Mouse (Mus musculus): Measurements from ENCODE around the gene Slc22a23. TPM values are rescaled to one million over a fixed set of nuclear protein-coding genes. Genes with fewer than 3 reads are reported as not detected.

Gene Slc22a23
- polyA plus RNA-seq, 1 experiment from 2014 or later: 11.6 TPM

DNA sequence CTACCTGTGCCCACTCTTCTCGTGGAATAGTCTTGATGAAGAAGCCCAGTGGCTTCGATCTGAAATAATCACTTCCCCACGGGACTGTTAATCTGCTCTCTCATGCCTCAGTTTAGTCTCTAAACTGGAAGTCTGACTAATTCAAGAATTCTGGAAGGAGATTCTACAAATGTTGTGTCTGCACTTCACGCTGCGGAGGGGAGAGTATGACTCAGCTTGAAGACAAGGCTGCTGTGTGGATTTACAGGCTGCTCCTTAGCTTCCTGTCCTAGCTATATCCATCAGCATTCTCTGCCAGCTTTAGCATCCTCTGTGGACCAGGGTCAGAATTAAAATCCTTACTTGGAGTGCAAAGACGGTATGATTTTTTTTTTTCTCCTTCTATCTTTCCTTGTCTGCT is 112.0 kb downstream of the Slc22a23 start:
- 78% methylated on average over 6 of the region's 6 CpGs for WGBS
- Histone ChIP-seq H3K9ac (ENCODE audit: low read depth, low read length) (no peak overlapping the region), H3K4me2 (no peak overlapping the region), H3K27ac (ENCODE audit: low read depth, low read length) (no peak overlapping the region), H3K4me3 (ENCODE audit: low read depth, low read length) (no peak overlapping the region), H3K4me1 (replicated peaks; ENCODE audit: control insufficient read depth, insufficient read depth, low read length) (peaks cover 10% of the 10 kb centered on the region), H3K9me3 (ENCODE audit: control insufficient read depth, low read length) (no peaks in the 10 kb centered on the region), H3K36me3 (ENCODE audit: control insufficient read depth, insufficient read depth, low read length) (no peaks in the 10 kb centered on the region), H3K27me3 (replicated peaks; ENCODE audit: control insufficient read depth, insufficient read depth, low read length) (no peaks in the 10 kb centered on the region)
- ATAC-seq (replicated peaks; ENCODE audit: low FRiP score) (no peak), DNase-seq (ENCODE audit: low spot score) (no peak)

DNA sequence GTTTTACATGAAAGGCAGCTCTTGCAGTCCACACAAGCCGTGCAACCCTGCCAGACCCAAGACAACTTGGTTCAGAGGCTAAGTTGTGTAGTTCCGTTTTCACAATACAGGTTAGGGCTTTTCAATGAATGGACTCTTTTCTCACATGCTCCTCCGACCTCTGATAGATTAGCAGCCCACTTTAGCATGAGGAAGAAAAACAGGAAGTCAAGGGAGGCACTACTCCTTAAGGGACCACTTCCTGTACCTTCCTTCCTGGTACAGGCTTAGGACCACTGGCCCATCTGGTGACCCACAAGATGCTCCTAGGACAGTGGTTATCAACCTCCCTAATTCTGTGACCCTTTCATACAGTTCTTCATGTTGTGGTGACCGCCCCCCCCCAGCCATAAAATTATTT is 116.1 kb downstream of the Slc22a23 start:
- DNase-seq (ENCODE audit: low spot score) (no peak), ATAC-seq (replicated peaks; ENCODE audit: low FRiP score) (peak; percentile 19; the same call in 1 of the 2 replicates)
- no peak overlapping the region for H3K4me2 ChIP-seq
- no peaks in the 10 kb centered on the region for H3K36me3 ChIP-seq (ENCODE audit: control insufficient read depth, insufficient read depth, low read length)
- H3K4me1 ChIP-seq (replicated peaks; ENCODE audit: control insufficient read depth, insufficient read depth, low read length): peaks cover 13% of the 10 kb centered on the region
- H3K9me3 ChIP-seq (ENCODE audit: control insufficient read depth, low read length): no peaks in the 10 kb centered on the region
- H3K27me3 ChIP-seq (replicated peaks; ENCODE audit: control insufficient read depth, insufficient read depth, low read length): no peaks in the 10 kb centered on the region
- H3K27ac ChIP-seq (ENCODE audit: low read depth, low read length): no peak overlapping the region
- no peak overlapping the region for H3K4me3 ChIP-seq (ENCODE audit: low read depth, low read length)
- 53% methylated on average over 4 of the region's 4 CpGs for WGBS
- no peak overlapping the region for H3K9ac ChIP-seq (ENCODE audit: low read depth, low read length)

DNA sequence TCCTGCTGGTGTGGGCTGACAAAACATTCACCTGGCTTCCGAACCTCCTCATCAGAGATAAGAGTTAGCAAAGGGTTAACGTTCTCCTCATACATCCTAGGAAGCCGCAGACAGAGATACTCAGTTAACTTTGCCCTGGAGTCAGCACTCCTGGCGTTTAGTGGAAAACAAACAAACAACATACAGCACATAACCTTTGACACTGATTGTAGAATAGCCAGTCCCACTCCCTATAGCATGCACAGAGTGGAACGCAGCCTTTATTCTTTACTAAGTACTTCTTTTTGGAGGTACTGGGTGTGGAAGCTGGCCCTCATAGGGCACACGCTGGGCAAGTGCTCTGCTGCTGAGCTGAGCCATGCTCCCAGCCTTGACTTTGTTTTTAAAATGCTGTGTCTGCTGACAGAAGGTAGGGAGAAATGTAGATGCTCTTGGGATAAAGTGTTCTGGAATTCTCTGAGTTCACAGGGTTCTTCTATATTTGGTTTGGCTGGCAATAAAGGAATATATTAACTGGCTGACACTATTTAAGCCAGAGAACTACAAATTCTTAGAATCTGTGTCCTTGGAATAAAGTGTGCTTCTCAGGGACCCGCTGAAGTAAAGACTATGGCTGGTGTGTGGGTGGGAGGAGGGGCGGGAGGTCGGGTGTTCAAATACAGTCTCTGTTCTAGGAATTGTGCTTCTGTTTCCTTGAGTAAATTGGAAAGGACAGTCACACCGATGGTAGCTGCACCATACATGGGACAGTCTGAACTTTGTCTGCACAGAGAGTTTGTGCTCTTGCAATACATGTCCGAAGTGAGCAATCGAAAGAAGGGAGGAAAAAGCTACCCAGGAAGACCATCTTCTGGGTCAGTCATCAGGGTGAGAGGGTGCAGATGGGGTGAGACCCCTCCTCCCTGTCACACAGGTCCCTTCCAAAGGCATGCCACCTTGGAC is 117.0 kb downstream of the Slc22a23 start:
- H3K4me1 ChIP-seq (replicated peaks; ENCODE audit: control insufficient read depth, insufficient read depth, low read length): peaks cover 13% of the 10 kb centered on the region
- ATAC-seq (replicated peaks; ENCODE audit: low FRiP score) (0 out of 2 replicates have a peak, but pooled peaks have one; percentile 35), DNase-seq (ENCODE audit: low spot score) (no peak)
- H3K4me3 ChIP-seq (ENCODE audit: low read depth, low read length): no peak overlapping the region
- no peak overlapping the region; the same call in 1 of the 2 replicates for H3K9ac ChIP-seq (ENCODE audit: low read depth, low read length)
- 0 out of 2 replicates have a peak overlapping the region, but pooled peaks have one; percentile 19 for H3K27ac ChIP-seq (ENCODE audit: low read depth, low read length)
- H3K9me3 ChIP-seq (ENCODE audit: control insufficient read depth, low read length): no peaks in the 10 kb centered on the region
- peak overlapping the region; percentile 19 for H3K4me2 ChIP-seq
- H3K36me3 ChIP-seq (ENCODE audit: control insufficient read depth, insufficient read depth, low read length): no peaks in the 10 kb centered on the region
- WGBS: 43% methylated on average over 12 of the region's 12 CpGs
- no peaks in the 10 kb centered on the region for H3K27me3 ChIP-seq (replicated peaks; ENCODE audit: control insufficient read depth, insufficient read depth, low read length)

DNA sequence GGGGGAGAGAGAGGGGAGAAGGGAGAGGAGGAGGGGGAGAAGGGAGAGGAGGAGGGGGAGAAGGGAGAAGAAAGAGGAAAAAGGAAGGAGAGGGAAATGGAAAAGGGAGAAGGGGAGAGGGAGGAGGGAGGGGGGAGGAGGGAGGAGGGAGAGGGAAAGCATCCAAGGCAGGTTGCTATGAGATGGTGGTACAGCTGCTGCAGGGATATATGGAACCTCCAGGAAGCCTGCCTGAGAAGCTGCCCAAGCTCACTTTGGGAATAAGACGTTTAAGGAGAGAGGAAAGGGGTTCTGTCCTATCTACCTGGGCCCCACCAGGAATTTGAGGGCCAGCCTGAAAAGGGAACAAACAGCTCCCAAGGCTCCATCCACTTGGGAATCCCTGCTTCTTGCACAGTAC is 118.0 kb downstream of the Slc22a23 start:
- Histone ChIP-seq H3K9me3 (ENCODE audit: control insufficient read depth, low read length) (no peaks in the 10 kb centered on the region), H3K27ac (ENCODE audit: low read depth, low read length) (no peak overlapping the region), H3K4me2 (no peak overlapping the region), H3K4me3 (ENCODE audit: low read depth, low read length) (no peak overlapping the region), H3K4me1 (replicated peaks; ENCODE audit: control insufficient read depth, insufficient read depth, low read length) (peaks cover 13% of the 10 kb centered on the region), H3K36me3 (ENCODE audit: control insufficient read depth, insufficient read depth, low read length) (no peaks in the 10 kb centered on the region), H3K9ac (ENCODE audit: low read depth, low read length) (no peak overlapping the region), H3K27me3 (replicated peaks; ENCODE audit: control insufficient read depth, insufficient read depth, low read length) (no peaks in the 10 kb centered on the region)
- DNase-seq (ENCODE audit: low spot score): no peak
- WGBS: 27% methylated on average over 1 of the region's 1 CpGs
- ATAC-seq (replicated peaks; ENCODE audit: low FRiP score): no peak

DNA sequence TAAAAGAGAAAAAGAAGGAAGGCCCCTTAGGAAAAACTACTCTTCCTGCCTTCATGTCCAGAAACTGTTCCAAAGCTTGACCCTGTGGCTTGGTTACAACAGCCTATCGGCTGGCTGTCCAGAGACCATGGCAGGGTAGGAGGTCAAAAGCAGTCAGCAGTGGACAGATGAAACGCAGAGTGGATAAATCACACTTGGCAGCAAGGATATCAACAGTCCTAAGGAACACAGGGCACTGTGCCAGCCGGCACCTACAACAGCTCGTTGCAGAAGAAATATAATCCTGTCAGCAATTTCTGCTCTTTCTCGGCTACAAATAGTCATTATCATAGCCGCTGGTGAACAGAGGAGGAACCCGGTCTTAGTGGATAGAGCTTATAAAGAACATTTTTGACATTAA is 122.0 kb downstream of the Slc22a23 start:
- DNase-seq (ENCODE audit: low spot score): no peak
- Histone ChIP-seq H3K4me3 (ENCODE audit: low read depth, low read length) (no peak overlapping the region), H3K36me3 (ENCODE audit: control insufficient read depth, insufficient read depth, low read length) (peaks cover 3% of the 10 kb centered on the region; the same call in 1 of the 2 replicates), H3K4me1 (replicated peaks; ENCODE audit: control insufficient read depth, insufficient read depth, low read length) (peaks cover 5% of the 10 kb centered on the region; the same call in 1 of the 2 replicates), H3K4me2 (no peak overlapping the region), H3K9ac (ENCODE audit: low read depth, low read length) (no peak overlapping the region), H3K27me3 (replicated peaks; ENCODE audit: control insufficient read depth, insufficient read depth, low read length) (no peaks in the 10 kb centered on the region), H3K9me3 (ENCODE audit: control insufficient read depth, low read length) (no peaks in the 10 kb centered on the region), H3K27ac (ENCODE audit: low read depth, low read length) (no peak overlapping the region)
- WGBS: 75% methylated on average over 7 of the region's 7 CpGs
- no peak for ATAC-seq (replicated peaks; ENCODE audit: low FRiP score)

DNA sequence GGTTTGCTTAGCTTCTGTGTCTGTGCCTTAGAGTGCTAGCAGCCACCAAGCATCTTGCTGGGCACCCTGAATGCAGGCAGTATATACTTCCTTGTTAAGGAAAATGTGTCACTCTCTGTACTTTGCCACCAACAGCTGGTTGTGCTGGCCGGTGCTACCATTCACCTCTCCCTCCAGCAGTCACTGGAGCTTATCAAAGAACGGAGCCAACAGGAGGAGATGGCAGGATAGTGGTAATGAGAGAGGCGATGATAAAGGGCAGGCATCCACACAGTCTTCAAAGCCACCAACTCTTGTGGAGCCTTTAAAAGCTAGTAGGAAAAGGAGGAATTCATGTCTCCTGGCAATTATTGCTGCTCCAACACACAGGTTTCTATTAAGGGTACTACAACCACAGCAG is 125.3 kb downstream of the Slc22a23 start:
- WGBS: 56% methylated on average over 3 of the region's 3 CpGs
- Histone ChIP-seq H3K4me1 (replicated peaks; ENCODE audit: control insufficient read depth, insufficient read depth, low read length) (no peaks in the 10 kb centered on the region), H3K9me3 (ENCODE audit: control insufficient read depth, low read length) (no peaks in the 10 kb centered on the region), H3K36me3 (ENCODE audit: control insufficient read depth, insufficient read depth, low read length) (peaks cover 8% of the 10 kb centered on the region; the same call in 1 of the 2 replicates), H3K27ac (ENCODE audit: low read depth, low read length) (no peak overlapping the region), H3K27me3 (replicated peaks; ENCODE audit: control insufficient read depth, insufficient read depth, low read length) (no peaks in the 10 kb centered on the region), H3K4me2 (no peak overlapping the region), H3K4me3 (ENCODE audit: low read depth, low read length) (no peak overlapping the region), H3K9ac (ENCODE audit: low read depth, low read length) (no peak overlapping the region)
- no peak for ATAC-seq (replicated peaks; ENCODE audit: low FRiP score)
- no peak for DNase-seq (ENCODE audit: low spot score)

DNA sequence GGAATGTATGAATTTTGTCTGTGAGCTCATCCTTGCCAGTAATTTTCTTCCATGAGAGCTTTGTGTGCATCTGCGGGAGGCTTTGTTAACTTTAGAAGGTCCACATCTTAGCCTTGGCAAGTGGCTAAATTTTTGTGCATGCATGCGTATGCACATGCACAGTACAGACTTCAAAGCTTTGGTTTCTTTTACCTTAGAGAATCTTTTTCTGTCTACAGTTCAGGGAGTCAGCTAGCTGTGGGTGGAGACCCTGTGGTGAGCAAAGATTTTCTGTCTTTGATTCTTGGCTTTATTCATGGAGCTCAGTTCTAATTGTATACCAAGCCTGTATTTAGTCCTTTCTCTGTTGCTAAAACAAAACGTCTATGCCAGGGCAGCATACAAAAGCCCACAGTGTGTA is 126.2 kb downstream of the Slc22a23 start:
- no peak for DNase-seq (ENCODE audit: low spot score)
- H3K4me3 ChIP-seq (ENCODE audit: low read depth, low read length): no peak overlapping the region
- no peak overlapping the region for H3K4me2 ChIP-seq
- H3K4me1 ChIP-seq (replicated peaks; ENCODE audit: control insufficient read depth, insufficient read depth, low read length): no peaks in the 10 kb centered on the region
- no peak for ATAC-seq (replicated peaks; ENCODE audit: low FRiP score)
- no peaks in the 10 kb centered on the region for H3K9me3 ChIP-seq (ENCODE audit: control insufficient read depth, low read length)
- no peaks in the 10 kb centered on the region for H3K27me3 ChIP-seq (replicated peaks; ENCODE audit: control insufficient read depth, insufficient read depth, low read length)
- H3K36me3 ChIP-seq (ENCODE audit: control insufficient read depth, insufficient read depth, low read length): peaks cover 8% of the 10 kb centered on the region; the same call in 1 of the 2 replicates
- WGBS: 88% methylated on average over 3 of the region's 3 CpGs
- no peak overlapping the region for H3K27ac ChIP-seq (ENCODE audit: low read depth, low read length)
- H3K9ac ChIP-seq (ENCODE audit: low read depth, low read length): no peak overlapping the region

DNA sequence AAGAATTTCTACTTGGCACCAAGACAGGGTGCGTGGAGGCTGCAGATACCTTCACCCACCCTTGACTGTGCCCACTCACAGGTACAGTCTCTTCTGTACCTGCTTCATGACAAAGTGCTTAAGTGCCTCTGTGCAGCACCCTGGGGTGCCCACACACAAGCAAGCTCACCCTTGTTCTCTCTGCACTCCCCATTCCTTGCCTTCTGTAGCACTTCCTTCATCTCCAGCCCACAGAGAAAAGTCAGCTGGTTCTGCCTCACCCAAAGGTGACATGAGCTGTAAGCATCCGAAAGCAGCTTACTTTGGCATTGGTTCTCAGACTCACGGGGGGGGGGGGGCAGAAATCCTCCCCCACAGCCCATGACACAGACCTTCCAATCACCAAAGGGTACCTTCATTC is 130.1 kb downstream of the Slc22a23 start:
- DNase-seq (ENCODE audit: low spot score) (no peak), ATAC-seq (replicated peaks; ENCODE audit: low FRiP score) (no peak)
- Histone ChIP-seq H3K36me3 (ENCODE audit: control insufficient read depth, insufficient read depth, low read length) (peaks cover 8% of the 10 kb centered on the region), H3K4me2 (no peak overlapping the region), H3K4me3 (ENCODE audit: low read depth, low read length) (no peak overlapping the region), H3K4me1 (replicated peaks; ENCODE audit: control insufficient read depth, insufficient read depth, low read length) (no peaks in the 10 kb centered on the region), H3K9me3 (ENCODE audit: control insufficient read depth, low read length) (no peaks in the 10 kb centered on the region), H3K27ac (ENCODE audit: low read depth, low read length) (no peak overlapping the region), H3K9ac (ENCODE audit: low read depth, low read length) (no peak overlapping the region), H3K27me3 (replicated peaks; ENCODE audit: control insufficient read depth, insufficient read depth, low read length) (no peaks in the 10 kb centered on the region)
- 85% methylated on average over 3 of the region's 3 CpGs for WGBS
